Mouse (Mus musculus) embryonic facial prominence, embryonic 12.5 days (tissue): ENCODE results near the gene Chd1l. TPM values are rescaled to one million over a fixed set of nuclear protein-coding genes. Genes with fewer than 3 reads are reported as not detected.
A peak's percentile ranks its signal among the peaks of the same experiment; 100 is the strongest.

Source experiments
- ATAC-seq: fragments of 200-750 bp; cut with Nextera tagmentation; 2 replicates; pipeline ENCODE4 v1.8.0; 2017; ENCODE audit not compliant: insufficient number of reproducible peaks, insufficient read depth, low FRiP score, low TSS enrichment
- H3K27ac ChIP-seq: fragments of 300-500 bp; sonication (generic); 2 replicates; pipeline ENCODE4 v1.5.1; 2016; ENCODE audit warnings: mild to moderate bottlenecking
- H3K27me3 ChIP-seq: fragments of 300-500 bp; sonication (generic); 2 replicates; pipeline ENCODE4 v1.6.1; 2016; ENCODE audit warnings: mild to moderate bottlenecking, moderate library complexity
- H3K36me3 ChIP-seq: fragments of 300-500 bp; sonication (generic); 2 replicates; pipeline ENCODE4 v1.6.1; 2016; ENCODE audit warnings: mild to moderate bottlenecking
- H3K4me1 ChIP-seq: fragments of 300-500 bp; sonication (generic); 2 replicates; pipeline ENCODE4 v1.6.1; 2016
- H3K4me2 ChIP-seq: fragments of 300-500 bp; sonication (generic); replicated peaks from 2 replicates; pipeline ENCODE4 v1.6.1; 2016; ENCODE audit warnings: mild to moderate bottlenecking, moderate library complexity
- H3K4me3 ChIP-seq: fragments of 300-500 bp; sonication (generic); 2 replicates; pipeline ENCODE4 v1.5.1; 2016; ENCODE audit warnings: mild to moderate bottlenecking
- H3K9ac ChIP-seq: fragments of 300-500 bp; sonication (generic); 2 replicates; pipeline ENCODE4 v1.6.1; 2016; ENCODE audit warnings: mild to moderate bottlenecking, moderate library complexity
- H3K9me3 ChIP-seq: fragments of 300-500 bp; sonication (generic); 2 replicates; pipeline ENCODE4 v1.6.1; 2016; ENCODE audit warnings: mild to moderate bottlenecking, moderate library complexity
- WGBS: fragments of 180-500 bp; shearing (Covaris S2); methylation state at CpG from one replicate; pipeline ENCODE4 v1.1.7; 2016; 5-methylcytosine and 5-hydroxymethylcytosine counted together
- polyA plus RNA-seq: library from polyadenylated mRNA; unstranded; fragments of >200 nt; fragmentation: Nextera tagmentation; extraction: Ambion mirVana; gene quantifications from 2 replicates; pipeline ENCODE4 v1.2.1, GENCODE M21; 2016

Chd1l gene
- polyA plus RNA-seq, 1 experiment from 2014 or later, result 20.1 TPM

GRCm38 (mm10) chr3:97617091-97617825, 7.3 kb upstream of the Chd1l start:
- no peaks in the 10 kb centered on the region for H3K36me3 ChIP-seq
- 95% methylated on average over 19 of the region's 19 CpGs for WGBS
- ATAC-seq, result no peak
- H3K27ac ChIP-seq, result no peak overlapping the region
- no peaks in the 10 kb centered on the region for H3K4me1 ChIP-seq
- H3K9me3 ChIP-seq, result no peaks in the 10 kb centered on the region
- H3K27me3 ChIP-seq, result no peaks in the 10 kb centered on the region
- no peak overlapping the region for H3K4me3 ChIP-seq
- H3K4me2 ChIP-seq, result no peak overlapping the region
- H3K9ac ChIP-seq, result no peak overlapping the region

DNA sequence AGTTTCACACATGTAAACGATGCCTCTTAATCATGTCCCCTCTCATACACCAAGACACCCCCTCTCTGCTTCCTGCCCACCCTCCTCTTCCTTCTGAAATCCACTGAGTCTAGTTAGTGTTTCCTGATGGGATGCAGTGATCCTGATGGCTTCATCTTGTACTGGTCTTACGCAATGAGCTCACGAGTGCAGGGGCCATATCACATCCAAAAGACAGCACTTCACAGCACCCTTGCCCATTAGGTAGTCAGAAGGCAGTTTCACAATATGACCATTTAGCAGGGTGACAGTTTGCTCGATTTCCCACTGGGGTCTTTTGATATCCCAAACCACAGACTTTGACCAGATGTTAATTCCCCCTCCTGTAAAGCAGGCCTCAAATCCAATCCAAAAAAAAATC, 5.9 kb upstream of the Chd1l start:
- Histone ChIP-seq H3K27ac (no peak overlapping the region), H3K4me2 (no peak overlapping the region), H3K9me3 (no peaks in the 10 kb centered on the region), H3K4me1 (no peaks in the 10 kb centered on the region), H3K36me3 (no peaks in the 10 kb centered on the region), H3K4me3 (no peak overlapping the region), H3K9ac (no peak overlapping the region), H3K27me3 (0 out of 2 replicates have a peak, but pooled peaks cover 3% of the 10 kb centered on the region)
- 89% methylated on average over 4 of the region's 4 CpGs for WGBS
- ATAC-seq, result no peak

- Histone ChIP-seq H3K27ac (no peak overlapping the region), H3K27me3 (0 out of 2 replicates have a peak, but pooled peaks cover 3% of the 10 kb centered on the region), H3K4me1 (no peaks in the 10 kb centered on the region), H3K36me3 (no peaks in the 10 kb centered on the region), H3K9ac (no peak overlapping the region), H3K9me3 (no peaks in the 10 kb centered on the region), H3K4me3 (no peak overlapping the region), H3K4me2 (no peak overlapping the region)
- 20% methylated on average over 1 of the region's 1 CpGs for WGBS
- no peak for ATAC-seq
Measured at GRCm38 (mm10) chr3:97615154-97615553, 5.2 kb upstream of the Chd1l start.

GRCm38 (mm10) chr3:97611021-97611420, 1.0 kb upstream of the Chd1l start:
- Histone ChIP-seq H3K27me3 (0 out of 2 replicates have a peak, but pooled peaks cover 3% of the 10 kb centered on the region), H3K4me2 (no peak overlapping the region)
- WGBS, result 79% methylated on average over 6 of the region's 6 CpGs

GRCm38 (mm10) chr3:97609201-97609844, 680 bp downstream of the Chd1l start:
- no peak; the same call in 1 of the 2 replicates for ATAC-seq
- H3K27ac ChIP-seq, result peak overlapping the region; percentile 90; the same call in 1 of the 2 replicates
- WGBS, result 5% methylated on average over 20 of the region's 20 CpGs

More at GRCm38 (mm10) chr3:97611021-97611420, 1.0 kb upstream of the Chd1l start:
- Histone ChIP-seq H3K36me3 (no peaks in the 10 kb centered on the region), H3K9ac (no peak overlapping the region), H3K4me1 (no peaks in the 10 kb centered on the region), H3K9me3 (no peaks in the 10 kb centered on the region), H3K27ac (no peak overlapping the region), H3K4me3 (no peak overlapping the region)
- no peak for ATAC-seq

GRCm38 (mm10) chr3:97600050-97600832, 9.8 kb downstream of the Chd1l start:
- 94% methylated on average over 3 of the region's 3 CpGs for WGBS

More at GRCm38 (mm10) chr3:97609201-97609844, 680 bp downstream of the Chd1l start:
- H3K4me2 ChIP-seq, result peak overlapping the region; percentile 71
- H3K4me1 ChIP-seq, result no peaks in the 10 kb centered on the region
- no peaks in the 10 kb centered on the region for H3K36me3 ChIP-seq
- 0 out of 2 replicates have a peak, but pooled peaks cover 3% of the 10 kb centered on the region for H3K27me3 ChIP-seq
- peak overlapping the region; percentile 83 for H3K9ac ChIP-seq
- no peaks in the 10 kb centered on the region for H3K9me3 ChIP-seq
- H3K4me3 ChIP-seq, result peak overlapping the region; percentile 65

GRCm38 (mm10) chr3:97596796-97597195, 13.2 kb downstream of the Chd1l start:
- H3K27ac ChIP-seq, result no peak overlapping the region
- no peak overlapping the region for H3K9ac ChIP-seq
- no peaks in the 10 kb centered on the region for H3K4me1 ChIP-seq
- ATAC-seq, result no peak
- no peak overlapping the region for H3K4me3 ChIP-seq
- no peaks in the 10 kb centered on the region for H3K9me3 ChIP-seq
- no peak overlapping the region for H3K4me2 ChIP-seq
- H3K27me3 ChIP-seq, result no peaks in the 10 kb centered on the region
- peaks cover 25% of the 10 kb centered on the region for H3K36me3 ChIP-seq
- WGBS, result 84% methylated on average over 8 of the region's 8 CpGs

More at GRCm38 (mm10) chr3:97600050-97600832, 9.8 kb downstream of the Chd1l start:
- Histone ChIP-seq H3K27ac (no peak overlapping the region), H3K4me3 (no peak overlapping the region), H3K9ac (no peak overlapping the region; the same call in 1 of the 2 replicates), H3K4me1 (no peaks in the 10 kb centered on the region), H3K4me2 (no peak overlapping the region), H3K36me3 (peaks cover 25% of the 10 kb centered on the region), H3K27me3 (no peaks in the 10 kb centered on the region), H3K9me3 (no peaks in the 10 kb centered on the region)
- ATAC-seq, result no peak

DNA sequence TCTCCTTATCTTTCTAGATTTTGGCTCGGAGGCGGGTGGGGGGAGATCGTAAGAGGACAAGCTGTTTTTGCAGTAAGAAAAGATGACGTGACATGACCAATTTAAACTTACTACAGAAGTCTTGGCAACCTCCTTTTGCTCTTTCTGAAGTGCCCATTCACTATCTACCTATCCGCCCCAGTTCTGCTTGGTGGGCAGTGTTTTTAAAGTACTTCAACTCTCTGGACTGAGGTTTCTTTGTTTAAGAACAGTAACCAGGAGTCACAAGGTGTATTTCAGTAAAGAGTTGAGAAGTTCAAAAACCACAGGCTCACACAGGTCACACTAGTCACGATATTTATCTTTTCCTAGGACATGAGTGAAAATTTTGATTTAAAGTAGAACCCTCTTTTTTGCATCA, 14.9 kb downstream of the Chd1l start:
- H3K4me3 ChIP-seq, result no peak overlapping the region
- no peak overlapping the region for H3K9ac ChIP-seq
- no peak for ATAC-seq
- H3K36me3 ChIP-seq, result peaks cover 12% of the 10 kb centered on the region
- 86% methylated on average over 6 of the region's 6 CpGs for WGBS
- H3K27ac ChIP-seq, result no peak overlapping the region
- H3K9me3 ChIP-seq, result no peaks in the 10 kb centered on the region
- H3K4me2 ChIP-seq, result no peak overlapping the region
- no peaks in the 10 kb centered on the region for H3K27me3 ChIP-seq
- no peaks in the 10 kb centered on the region for H3K4me1 ChIP-seq

DNA sequence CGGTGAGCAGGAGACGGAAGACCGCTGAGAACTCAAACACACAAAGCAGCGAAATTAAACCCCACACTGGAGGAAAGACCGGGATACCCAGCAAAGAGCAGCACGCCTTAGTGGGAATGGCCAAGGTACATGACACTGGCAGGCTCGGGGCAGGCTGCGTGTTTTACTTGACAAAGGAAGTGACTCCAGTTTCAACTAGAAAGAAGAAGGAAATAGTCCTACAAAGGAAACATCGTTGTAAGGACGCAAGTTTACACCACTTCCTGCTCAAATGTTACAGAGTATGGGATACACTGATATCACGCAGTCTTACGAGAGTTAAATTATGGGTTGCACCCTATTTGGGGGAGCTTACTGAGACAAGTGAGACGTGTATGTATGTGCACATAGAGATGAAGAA, 15.9 kb downstream of the Chd1l start:
- Histone ChIP-seq H3K9me3 (no peaks in the 10 kb centered on the region), H3K4me1 (no peaks in the 10 kb centered on the region), H3K27ac (no peak overlapping the region), H3K4me3 (no peak overlapping the region), H3K27me3 (no peaks in the 10 kb centered on the region), H3K4me2 (no peak overlapping the region), H3K36me3 (peaks cover 7% of the 10 kb centered on the region; the same call in 1 of the 2 replicates), H3K9ac (no peak overlapping the region)
- no peak for ATAC-seq
- 86% methylated on average over 13 of the region's 13 CpGs for WGBS

DNA sequence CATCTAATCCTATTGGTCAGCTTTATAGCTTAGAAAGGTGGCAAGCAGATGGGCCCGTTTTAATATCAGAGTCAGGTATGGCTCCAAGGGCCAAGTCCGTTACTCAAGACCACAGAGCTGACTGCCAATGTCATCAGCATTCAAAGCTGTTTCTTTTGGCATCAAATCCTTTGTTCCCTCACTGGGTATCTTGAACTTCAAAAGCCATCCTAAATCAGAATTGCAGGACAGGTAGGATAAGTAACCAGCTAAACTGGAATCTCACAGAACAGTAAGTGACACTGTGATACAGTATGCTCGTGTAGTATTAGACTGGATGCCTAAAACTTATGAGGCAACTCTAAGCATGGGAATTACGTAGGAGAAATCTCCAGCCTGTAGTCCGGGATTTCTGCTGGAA, 16.9 kb downstream of the Chd1l start:
- no peaks in the 10 kb centered on the region for H3K9me3 ChIP-seq
- H3K9ac ChIP-seq, result no peak overlapping the region
- H3K4me2 ChIP-seq, result no peak overlapping the region
- 90% methylated on average over 5 of the region's 5 CpGs for WGBS
- H3K4me1 ChIP-seq, result no peaks in the 10 kb centered on the region
- no peaks in the 10 kb centered on the region for H3K27me3 ChIP-seq
- H3K27ac ChIP-seq, result no peak overlapping the region
- no peak for ATAC-seq
- H3K36me3 ChIP-seq, result peaks cover 7% of the 10 kb centered on the region
- no peak overlapping the region for H3K4me3 ChIP-seq

DNA sequence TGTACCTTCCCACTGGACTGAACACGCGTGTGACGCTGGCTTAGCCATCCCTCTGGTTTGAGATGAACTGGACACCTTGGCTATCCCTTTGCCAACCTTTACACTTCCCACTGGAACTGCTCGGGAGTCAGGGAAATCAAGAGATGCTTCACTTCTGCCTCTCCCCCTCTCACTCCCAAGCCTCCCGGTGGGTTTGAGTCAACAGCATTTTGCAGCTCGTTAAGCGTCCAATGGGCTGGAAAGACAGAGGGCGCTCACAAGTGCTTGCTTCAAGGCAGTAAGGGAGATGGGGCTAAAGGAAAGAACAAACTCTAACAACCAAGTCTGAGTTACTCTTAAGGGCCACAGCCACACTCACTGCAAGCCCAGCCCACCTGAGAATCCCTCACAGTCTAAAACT, 19.3 kb downstream of the Chd1l start:
- Histone ChIP-seq H3K9me3 (no peaks in the 10 kb centered on the region), H3K27ac (no peak overlapping the region), H3K9ac (no peak overlapping the region), H3K27me3 (no peaks in the 10 kb centered on the region), H3K4me2 (no peak overlapping the region), H3K4me1 (no peaks in the 10 kb centered on the region), H3K4me3 (no peak overlapping the region), H3K36me3 (peaks cover 19% of the 10 kb centered on the region)
- 72% methylated on average over 8 of the region's 8 CpGs for WGBS
- no peak for ATAC-seq
